Mouse (Mus musculus): ENCODE data around the gene Evl. TPM values are rescaled to one million over a fixed set of nuclear protein-coding genes. Genes with fewer than 3 reads are reported as not detected.

The Evl gene
- polyA plus RNA-seq, 1 experiment from 2014 or later: 14.3 TPM

- no peak overlapping the region for H3K4me3 ChIP-seq (ENCODE audit: low read depth, low read length)
- no peak overlapping the region for H3K27ac ChIP-seq (ENCODE audit: low read depth)
- WGBS (ENCODE audit: insufficient replicate concordance): 63% methylated on average over 8 of the region's 8 CpGs
- no peaks in the 10 kb centered on the region for H3K9me3 ChIP-seq (ENCODE audit: low read length)
- no peaks in the 10 kb centered on the region for H3K36me3 ChIP-seq (replicated peaks; ENCODE audit: insufficient read depth, low read length)
- no peak for DNase-seq
- no peak overlapping the region for H3K4me2 ChIP-seq (ENCODE audit: low read depth, low read length)
- TF ChIP-seq EP300 (IDR thresholded peaks at IDR 0.05; ENCODE audit: low read depth) (no peak), CTCF (IDR thresholded peaks at IDR 0.05; ENCODE audit: low read depth) (peak; percentile 53)
- peaks cover 4% of the 10 kb centered on the region for H3K4me1 ChIP-seq (ENCODE audit: insufficient read depth)
- H3K9ac ChIP-seq (replicated peaks): no peak overlapping the region
- no peaks in the 10 kb centered on the region for H3K27me3 ChIP-seq (ENCODE audit: insufficient read depth, low read length)
- ATAC-seq: 0 out of 2 replicates have a peak, but pooled peaks have one; percentile 19
Measured at GRCm38 (mm10) chr12:108675614-108676401, 121.3 kb downstream of the Evl start.

- Histone ChIP-seq H3K9me3 (ENCODE audit: low read length) (no peaks in the 10 kb centered on the region), H3K27ac (ENCODE audit: low read depth) (no peak overlapping the region), H3K4me2 (ENCODE audit: low read depth, low read length) (no peak overlapping the region), H3K36me3 (replicated peaks; ENCODE audit: insufficient read depth, low read length) (no peaks in the 10 kb centered on the region; the same call in 1 of the 2 replicates), H3K27me3 (ENCODE audit: insufficient read depth, low read length) (no peaks in the 10 kb centered on the region), H3K9ac (replicated peaks) (no peak overlapping the region), H3K4me3 (ENCODE audit: low read depth, low read length) (no peak overlapping the region), H3K4me1 (ENCODE audit: insufficient read depth) (peaks cover 4% of the 10 kb centered on the region)
- DNase-seq (no peak), ATAC-seq (no peak)
- 84% methylated on average over 5 of the region's 5 CpGs for WGBS (ENCODE audit: insufficient replicate concordance)
- TF ChIP-seq CTCF (IDR thresholded peaks at IDR 0.05; ENCODE audit: low read depth): no peak
- TF ChIP-seq EP300 (IDR thresholded peaks at IDR 0.05; ENCODE audit: low read depth): no peak
Measured at GRCm38 (mm10) chr12:108677116-108677515, 122.6 kb downstream of the Evl start.

- H3K9ac ChIP-seq (replicated peaks): no peak overlapping the region
- peaks cover 4% of the 10 kb centered on the region for H3K4me1 ChIP-seq (ENCODE audit: insufficient read depth)
- ATAC-seq: no peak
- H3K4me2 ChIP-seq (ENCODE audit: low read depth, low read length): no peak overlapping the region
- H3K36me3 ChIP-seq (replicated peaks; ENCODE audit: insufficient read depth, low read length): no peaks in the 10 kb centered on the region; the same call in 1 of the 2 replicates
- no peak overlapping the region for H3K27ac ChIP-seq (ENCODE audit: low read depth)
- no peak for DNase-seq
- TF ChIP-seq EP300 (IDR thresholded peaks at IDR 0.05; ENCODE audit: low read depth) (no peak), CTCF (IDR thresholded peaks at IDR 0.05; ENCODE audit: low read depth) (no peak)
- no peaks in the 10 kb centered on the region for H3K27me3 ChIP-seq (ENCODE audit: insufficient read depth, low read length)
- H3K9me3 ChIP-seq (ENCODE audit: low read length): no peaks in the 10 kb centered on the region
- WGBS (ENCODE audit: insufficient replicate concordance): 61% methylated on average over 4 of the region's 4 CpGs
- no peak overlapping the region for H3K4me3 ChIP-seq (ENCODE audit: low read depth, low read length)
Measured at GRCm38 (mm10) chr12:108678366-108678765, 123.8 kb downstream of the Evl start.

GRCm38 (mm10) chr12:108680861-108681260 is 126.3 kb downstream of the Evl start:
- no peak overlapping the region for H3K9ac ChIP-seq (replicated peaks)
- WGBS (ENCODE audit: insufficient replicate concordance): 82% methylated on average over 8 of the region's 8 CpGs
- H3K27me3 ChIP-seq (ENCODE audit: insufficient read depth, low read length): no peaks in the 10 kb centered on the region
- no peaks in the 10 kb centered on the region for H3K4me1 ChIP-seq (ENCODE audit: insufficient read depth)
- H3K27ac ChIP-seq (ENCODE audit: low read depth): no peak overlapping the region
- H3K4me3 ChIP-seq (ENCODE audit: low read depth, low read length): no peak overlapping the region
- no peak for ATAC-seq
- no peak for DNase-seq
- H3K4me2 ChIP-seq (ENCODE audit: low read depth, low read length): no peak overlapping the region
- H3K36me3 ChIP-seq (replicated peaks; ENCODE audit: insufficient read depth, low read length): peaks cover 3% of the 10 kb centered on the region
- no peak for TF ChIP-seq CTCF (IDR thresholded peaks at IDR 0.05; ENCODE audit: low read depth)
- TF ChIP-seq EP300 (IDR thresholded peaks at IDR 0.05; ENCODE audit: low read depth): no peak
- no peaks in the 10 kb centered on the region for H3K9me3 ChIP-seq (ENCODE audit: low read length)

- no peak for ATAC-seq
- H3K9ac ChIP-seq (replicated peaks): no peak overlapping the region
- TF ChIP-seq CTCF (IDR thresholded peaks at IDR 0.05; ENCODE audit: low read depth) (no peak), EP300 (IDR thresholded peaks at IDR 0.05; ENCODE audit: low read depth) (no peak)
- no peaks in the 10 kb centered on the region for H3K4me1 ChIP-seq (ENCODE audit: insufficient read depth)
- peaks cover 3% of the 10 kb centered on the region for H3K36me3 ChIP-seq (replicated peaks; ENCODE audit: insufficient read depth, low read length)
- DNase-seq: no peak
- 76% methylated on average over 13 of the region's 13 CpGs for WGBS (ENCODE audit: insufficient replicate concordance)
- no peak overlapping the region for H3K27ac ChIP-seq (ENCODE audit: low read depth)
- H3K27me3 ChIP-seq (ENCODE audit: insufficient read depth, low read length): no peaks in the 10 kb centered on the region
- no peaks in the 10 kb centered on the region for H3K9me3 ChIP-seq (ENCODE audit: low read length)
- H3K4me2 ChIP-seq (ENCODE audit: low read depth, low read length): no peak overlapping the region
- H3K4me3 ChIP-seq (ENCODE audit: low read depth, low read length): no peak overlapping the region
Measured at GRCm38 (mm10) chr12:108682240-108683023, 127.9 kb downstream of the Evl start.

GRCm38 (mm10) chr12:108686463-108686862 is 131.9 kb downstream of the Evl start:
- 68% methylated on average over 6 of the region's 6 CpGs for WGBS (ENCODE audit: insufficient replicate concordance)

More at GRCm38 (mm10) chr12:108686463-108686862, 131.9 kb downstream of the Evl start:
- H3K27ac ChIP-seq (ENCODE audit: low read depth): no peak overlapping the region
- no peaks in the 10 kb centered on the region for H3K9me3 ChIP-seq (ENCODE audit: low read length)
- TF ChIP-seq EP300 (IDR thresholded peaks at IDR 0.05; ENCODE audit: low read depth) (no peak), CTCF (IDR thresholded peaks at IDR 0.05; ENCODE audit: low read depth) (no peak)
- H3K4me3 ChIP-seq (ENCODE audit: low read depth, low read length): no peak overlapping the region
- H3K4me2 ChIP-seq (ENCODE audit: low read depth, low read length): no peak overlapping the region
- peaks cover 3% of the 10 kb centered on the region for H3K36me3 ChIP-seq (replicated peaks; ENCODE audit: insufficient read depth, low read length)
- DNase-seq: no peak
- H3K4me1 ChIP-seq (ENCODE audit: insufficient read depth): no peaks in the 10 kb centered on the region
- H3K9ac ChIP-seq (replicated peaks): no peak overlapping the region
- no peaks in the 10 kb centered on the region for H3K27me3 ChIP-seq (ENCODE audit: insufficient read depth, low read length)
- ATAC-seq: no peak
